In genomic region chr17:5840550-5841127, GRCm38 (mm10) we compare ENCODE assay signal across 8 mouse cellular contexts. TPM values are rescaled to one million over a fixed set of nuclear protein-coding genes. Genes with fewer than 3 reads are reported as not detected.
DNase-seq lines count a peak whose midpoint lies in the region; ATAC-seq and TF ChIP-seq lines count a peak whose summit lies in the region.

No protein-coding gene starts in this region.

- TF ChIP-seq POLR2A in limb, embryonic 14.5 days (IDR thresholded peaks at IDR 0.05; ENCODE audit: borderline replicate concordance, extremely low read depth, insufficient read depth, insufficient read length): no peak

- H3K9me3 ChIP-seq in heart, postnatal 0 days (replicated peaks; ENCODE audit: control insufficient read depth, low read length): no peaks in the 10 kb centered on the region
- H3K9me3 ChIP-seq in limb, embryonic 14.5 days (ENCODE audit: control insufficient read depth, low read length): no peaks in the 10 kb centered on the region
- H3K9me3 ChIP-seq in midbrain, postnatal 0 days (ENCODE audit: low read length): no peaks in the 10 kb centered on the region

- no peak for TF ChIP-seq EP300 in heart, postnatal 0 days (IDR thresholded peaks at IDR 0.05; ENCODE audit: low read depth)

- peaks cover 24% of the 10 kb centered on the region for H3K4me1 ChIP-seq in heart, postnatal 0 days (ENCODE audit: control insufficient read depth, insufficient read depth)
- peaks cover 17% of the 10 kb centered on the region; the same call in 1 of the 2 replicates for H3K4me1 ChIP-seq in limb, embryonic 14.5 days (ENCODE audit: control insufficient read depth, insufficient read depth, low read length)
- H3K4me1 ChIP-seq in midbrain, postnatal 0 days (ENCODE audit: insufficient read depth, low read length): 0 out of 2 replicates have a peak, but pooled peaks cover 4% of the 10 kb centered on the region

- peak overlapping the region; percentile 87 for H3K4me3 ChIP-seq in heart, postnatal 0 days (ENCODE audit: low read depth, low read length)
- H3K4me3 ChIP-seq in limb, embryonic 14.5 days (replicated peaks; ENCODE audit: low read length): peak overlapping the region; percentile 90
- peak overlapping the region; percentile 64 for H3K4me3 ChIP-seq in midbrain, postnatal 0 days (ENCODE audit: low read depth, low read length)

- CTCF ChIA-PET in Patski (lab: Charles Lee): interaction anchor here (0.8 kb wide), 1 partner anchor 44 kb away, joined by 3 read pairs; no protein-coding TSS in a partner anchor

- peak overlapping the region; percentile 75 for H3K4me2 ChIP-seq in heart, postnatal 0 days (ENCODE audit: low read depth, low read length)
- peak overlapping the region; percentile 85 for H3K4me2 ChIP-seq in limb, embryonic 14.5 days (replicated peaks; ENCODE audit: low read depth, low read length, severe bottlenecking)
- peak overlapping the region; percentile 77 for H3K4me2 ChIP-seq in midbrain, postnatal 0 days (ENCODE audit: low read depth, low read length, poor library complexity, severe bottlenecking)

- WGBS in heart, postnatal 0 days: 5% methylated on average over 32 of the region's 32 CpGs
- WGBS in limb, embryonic 14.5 days: 7% methylated on average over 24 of the region's 32 CpGs
- 4% methylated on average over 32 of the region's 32 CpGs for WGBS in midbrain, postnatal 0 days

- no peaks in the 10 kb centered on the region for H3K36me3 ChIP-seq in heart, postnatal 0 days (replicated peaks; ENCODE audit: control insufficient read depth, insufficient read depth, low read length)
- H3K36me3 ChIP-seq in limb, embryonic 14.5 days (ENCODE audit: control insufficient read depth, insufficient read depth, low read length): no peaks in the 10 kb centered on the region
- no peaks in the 10 kb centered on the region for H3K36me3 ChIP-seq in midbrain, postnatal 0 days (ENCODE audit: insufficient read depth, low read length)

- TF ChIP-seq CTCF in Patski (IDR thresholded peaks at IDR 0.05): no peak
- TF ChIP-seq CTCF in heart, postnatal 0 days (IDR thresholded peaks at IDR 0.05; ENCODE audit: low read depth): no peak
- peak; percentile 3; the same call in 1 of the 2 replicates for TF ChIP-seq CTCF in midbrain, postnatal 0 days (IDR thresholded peaks at IDR 0.05)

- in situ Hi-C loops in Patski (cut with MboI; ENCODE audit: low pct_unique_long_range_greater_than_20kb): loop anchor here (5.0 kb wide), 1 partner anchor 43 kb away; no protein-coding TSS in a partner anchor

- peak; percentile 17 for ATAC-seq in Patski
- peak; percentile 62 for ATAC-seq in heart, postnatal 0 days (ENCODE audit: insufficient read depth, low read depth)
- peak; percentile 56 for ATAC-seq in limb, embryonic 14.5 days (ENCODE audit: low FRiP score, low read depth)
- peak; percentile 44 for ATAC-seq in midbrain, postnatal 0 days (ENCODE audit: low FRiP score)

- POLR2A ChIA-PET in Patski (lab: Charles Lee): interaction anchor here (0.9 to 2.0 kb wide), 4 partner anchors 10 to 43 kb away, joined by 3 to 6 read pairs (median 4); no protein-coding TSS in a partner anchor

- no peaks in the 10 kb centered on the region for H3K27me3 ChIP-seq in Patski
- no peaks in the 10 kb centered on the region for H3K27me3 ChIP-seq in heart, postnatal 0 days (ENCODE audit: control insufficient read depth, insufficient read depth, low read length)
- H3K27me3 ChIP-seq in limb, embryonic 14.5 days (ENCODE audit: control insufficient read depth, insufficient read depth, low read length): no peaks in the 10 kb centered on the region
- no peaks in the 10 kb centered on the region for H3K27me3 ChIP-seq in midbrain, postnatal 0 days (ENCODE audit: insufficient read depth, low read length)

- DNase-seq in ovary, postnatal 14 days (ENCODE audit: low spot score): peak; percentile 48
- DNase-seq in ovary, postnatal 36 days (ENCODE audit: low spot score): no peak
- no peak for DNase-seq in Patski (ENCODE audit: low read depth, low spot score)
- DNase-seq in embryo, embryonic 11 days: peak; percentile 76
- peak; percentile 38 for DNase-seq in heart, postnatal 0 days (ENCODE audit: low spot score)
- DNase-seq in limb, embryonic 14.5 days (ENCODE audit: low spot score): peak; percentile 31
- DNase-seq in midbrain, postnatal 0 days (ENCODE audit: low spot score): peak; percentile 39
- DNase-seq in left cerebral cortex, adult 9 months (ENCODE audit: low spot score in 2 of 2): no peak

- peak overlapping the region; percentile 99 for H3K9ac ChIP-seq in heart, postnatal 0 days (replicated peaks; ENCODE audit: low read depth, low read length)
- peak overlapping the region; percentile 99 for H3K9ac ChIP-seq in limb, embryonic 14.5 days (ENCODE audit: low read depth, low read length, severe bottlenecking)
- peak overlapping the region; percentile 92 for H3K9ac ChIP-seq in midbrain, postnatal 0 days (replicated peaks; ENCODE audit: low read length, poor library complexity, severe bottlenecking)

- H3K27ac ChIP-seq in heart, postnatal 0 days (ENCODE audit: low read depth): peak overlapping the region; percentile 100
- H3K27ac ChIP-seq in limb, embryonic 14.5 days (replicated peaks; ENCODE audit: low read depth, low read length): peak overlapping the region; percentile 100
- peak overlapping the region; percentile 91 for H3K27ac ChIP-seq in midbrain, postnatal 0 days (ENCODE audit: low read depth, low read length)

RNA-seq across cellular contexts. Expression of gene Snx9, which starts 0.5 kb away (rescaled TPM):
- 98.4 TPM for polyA plus RNA-seq in Patski (2021)
- total RNA-seq in heart, postnatal 0 days (2014; rRNA removed; ENCODE audit: low replicate concordance): 21.0 and 25.7 TPM in 2 replicates
- 16.0 and 16.6 TPM in 2 replicates for polyA plus RNA-seq in heart, postnatal 0 days (2015; fragmentation: Nextera tagmentation; extraction: Ambion mirVana)
- polyA plus RNA-seq in limb, embryonic 14.5 days (2012; rRNA removed): 39.1 and 41.3 TPM in 2 replicates
- polyA plus RNA-seq in limb, embryonic 14.5 days (2014; fragmentation: Nextera tagmentation; extraction: Ambion mirVana): 41.9 and 43.4 TPM in 2 replicates
- 10.4 and 11.3 TPM in 2 replicates for total RNA-seq in midbrain, postnatal 0 days (2014; rRNA removed)
- 4.8 and 5.3 TPM in 2 replicates for polyA plus RNA-seq in midbrain, postnatal 0 days (2015; fragmentation: Nextera tagmentation; extraction: Ambion mirVana)

Comparison
In these comparisons a context has a peak if more than half of its experiments do, and no peak if none do; other contexts are left out.
1. DNase-seq: peak in ovary, postnatal 14 days (single experiment), embryo, embryonic 11 days (single experiment), heart, postnatal 0 days (single experiment), limb, embryonic 14.5 days (single experiment) and midbrain, postnatal 0 days (single experiment); none in ovary, postnatal 36 days (single experiment), Patski (single experiment) and left cerebral cortex, adult 9 months (0 of 2).
2. Peak in every context shown above with its lines, with median percentiles within 50 percentile points of each other: ATAC-seq, H3K27ac ChIP-seq, H3K4me2 ChIP-seq, H3K4me3 ChIP-seq and H3K9ac ChIP-seq.